Mouse (Mus musculus) 3134 (cell line): ENCODE data around the gene Khsrp.

Source experiments
- DNase-seq: peaks from one replicate; pipeline ENCODE4 v3.0.0-alpha.2; 2011; ENCODE audit warnings: low spot score; ENCODE audit not compliant: insufficient read length; ENCODE audit errors: extremely low read depth

Gene Khsrp

DNA sequence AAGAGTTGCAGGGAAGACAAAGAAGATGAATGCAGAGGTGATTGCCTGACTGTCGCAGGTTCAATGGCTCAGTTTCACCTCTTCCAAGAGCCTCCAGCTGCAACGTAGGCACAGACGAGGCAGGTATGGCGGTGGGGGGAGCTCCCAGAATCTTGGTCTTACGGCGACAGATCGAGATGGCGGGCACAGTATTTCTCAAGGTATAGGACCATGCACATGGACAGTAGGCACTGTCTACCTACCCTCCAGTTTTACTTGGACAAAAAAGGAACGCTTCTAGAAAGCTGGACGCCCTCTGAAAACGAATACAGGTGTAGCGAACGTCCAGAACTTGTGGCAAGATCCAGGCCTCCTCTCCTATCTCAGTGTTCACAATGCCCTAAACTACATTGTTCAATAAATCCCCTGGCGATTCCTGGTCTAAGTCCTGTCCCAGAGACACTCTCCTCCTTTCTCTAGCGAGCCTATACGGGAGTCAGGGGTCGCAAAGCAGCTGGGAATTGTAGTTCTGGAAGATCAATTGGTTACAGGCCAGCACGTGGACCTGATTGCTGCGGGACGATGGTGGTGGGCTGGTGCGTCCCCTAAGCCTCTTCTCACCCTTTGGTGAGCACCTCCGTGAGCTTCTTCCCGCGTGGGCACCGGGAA, 41.7 kb downstream of the Khsrp start:
- no peak for DNase-seq

DNA sequence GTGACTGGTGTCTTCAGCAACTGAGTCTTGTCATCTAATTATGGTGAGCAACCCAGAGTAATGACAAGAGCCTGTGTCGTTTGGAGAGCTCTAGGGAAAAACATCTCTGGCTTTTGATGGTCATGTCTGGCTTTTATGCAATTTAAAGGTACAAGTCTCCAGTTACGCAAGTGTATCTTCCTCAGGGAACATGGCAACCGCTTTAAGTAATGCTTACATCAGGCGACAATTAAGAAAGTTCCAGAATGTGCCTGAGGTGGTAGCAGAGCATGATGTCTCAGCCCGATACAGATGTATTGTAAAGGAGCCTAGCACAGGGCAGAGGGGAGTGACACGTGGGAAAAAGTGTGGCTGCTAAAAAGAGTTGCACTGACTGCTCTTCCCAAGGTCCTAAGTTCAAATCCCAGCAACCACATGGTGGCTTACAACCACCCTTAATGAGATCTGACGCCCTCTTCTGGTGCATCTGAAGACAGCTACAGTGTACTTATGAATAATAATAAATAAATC, 42.3 kb downstream of the Khsrp start:
- no peak for DNase-seq

DNA sequence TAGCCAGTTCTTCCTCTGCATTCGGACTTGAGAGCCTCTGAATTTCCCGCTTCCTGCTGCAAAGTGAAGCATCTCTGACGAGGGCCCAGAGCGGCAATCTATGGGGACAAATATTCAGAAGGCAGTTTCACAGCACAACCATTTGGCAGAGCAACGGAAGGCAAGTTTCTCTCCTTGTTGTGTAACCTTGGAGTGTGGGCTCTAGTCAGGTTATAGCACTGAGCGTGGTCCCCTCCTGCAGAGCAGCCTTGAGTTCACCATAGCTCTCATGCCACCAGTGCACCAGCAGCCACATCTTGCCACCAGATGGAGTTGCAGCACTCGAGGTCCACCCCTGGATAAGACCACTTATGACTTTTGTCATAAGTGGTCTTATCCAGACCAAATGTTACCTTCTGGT, 42.9 kb downstream of the Khsrp start:
- no peak for DNase-seq

DNA sequence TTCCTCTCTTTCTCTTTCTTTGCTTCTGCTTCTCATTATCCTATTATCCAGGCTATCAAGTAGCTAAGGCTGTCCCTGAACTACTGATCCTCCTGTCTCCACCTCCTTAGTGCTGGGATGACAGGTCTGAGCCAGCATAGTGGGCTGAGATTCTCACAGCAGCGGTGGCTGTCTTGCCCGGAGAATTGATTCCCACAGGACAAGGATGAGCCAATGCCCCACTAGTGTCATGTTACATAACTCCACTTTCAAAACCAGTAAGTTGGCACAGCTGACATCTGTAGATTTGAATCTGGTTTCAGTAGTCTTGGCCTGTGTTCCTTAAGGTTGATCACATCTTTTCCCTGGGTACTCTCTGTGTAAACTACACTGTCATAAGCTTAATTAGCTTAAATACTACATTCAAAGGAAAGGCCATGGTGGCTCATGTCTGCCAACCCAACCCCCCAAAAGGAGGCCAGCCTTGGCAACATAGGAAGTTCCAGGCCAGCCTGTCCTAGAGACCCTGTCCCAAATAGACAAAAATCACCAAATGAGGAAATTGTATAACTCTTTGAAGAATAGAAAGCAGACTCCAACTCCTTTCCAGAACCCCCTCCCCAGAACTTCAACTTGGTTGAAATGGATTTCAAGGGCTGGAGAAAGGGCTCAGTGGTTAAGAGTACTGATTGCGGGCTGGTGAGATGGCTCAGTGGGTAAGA, 45.1 kb downstream of the Khsrp start:
- no peak for DNase-seq

DNA sequence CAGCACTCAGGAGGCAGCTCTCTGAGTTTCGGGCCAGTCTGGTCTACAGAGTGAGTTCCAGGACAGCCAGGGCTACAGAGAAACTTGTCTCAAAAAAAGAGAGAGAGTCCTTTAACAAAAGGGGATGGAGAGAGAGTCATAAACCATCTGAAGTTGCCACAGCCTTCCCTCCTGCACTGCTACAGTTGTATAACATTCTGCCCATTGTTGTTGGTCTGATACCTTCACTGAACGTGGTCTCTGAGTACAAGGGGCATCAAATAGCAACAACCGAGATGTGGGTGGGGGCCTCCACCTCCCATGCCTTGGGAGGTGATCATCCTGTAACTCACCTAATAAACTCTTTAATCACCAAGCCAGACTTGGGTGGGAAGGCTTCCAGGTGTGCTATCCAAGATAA, 45.7 kb downstream of the Khsrp start:
- DNase-seq, result no peak

DNA sequence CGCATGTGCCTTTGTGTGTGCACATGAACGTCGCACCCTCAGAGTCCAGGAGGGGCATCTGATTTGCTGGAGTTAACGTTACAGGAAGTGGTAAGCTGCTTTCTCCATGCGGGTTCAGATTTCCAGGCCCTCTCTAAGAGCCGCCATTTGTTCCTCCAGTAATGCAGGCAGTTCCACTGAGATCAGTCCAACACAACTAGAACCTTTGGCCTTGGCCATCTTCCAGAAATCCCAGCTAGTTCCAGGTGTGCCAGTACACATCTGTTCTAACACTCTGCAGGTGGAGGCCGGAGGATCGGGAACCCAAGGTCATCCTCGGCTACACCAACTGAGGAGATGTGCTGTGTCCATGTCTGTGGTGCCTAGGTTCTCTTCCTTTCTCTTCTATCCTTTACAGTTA, 46.4 kb downstream of the Khsrp start:
- DNase-seq, result no peak

DNA sequence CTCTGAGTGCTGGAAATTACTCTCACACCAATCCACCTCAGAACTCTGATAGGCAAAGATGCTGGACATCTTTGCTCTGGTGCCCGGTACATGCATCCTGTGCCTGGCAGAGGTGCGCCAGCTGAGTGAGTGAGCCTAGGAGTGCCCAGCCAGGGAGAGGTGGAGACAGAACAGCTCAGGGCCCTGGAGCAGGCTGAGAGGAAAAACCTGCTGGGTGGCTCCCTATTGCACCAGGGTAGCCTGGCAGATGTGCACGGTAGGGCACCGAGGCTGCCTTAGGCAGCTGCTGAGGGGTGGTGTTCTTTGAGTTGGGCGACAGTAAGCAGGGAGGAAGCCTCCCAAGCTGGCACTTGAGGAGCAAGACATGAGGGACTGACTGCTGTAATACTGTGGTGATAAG, 49.3 kb downstream of the Khsrp start, which contains the start of gene Acer1:
TSS of gene Acer1 (minus strand) at position 114 of the 400 bp plus-strand sequence.
- DNase-seq, result no peak

DNA sequence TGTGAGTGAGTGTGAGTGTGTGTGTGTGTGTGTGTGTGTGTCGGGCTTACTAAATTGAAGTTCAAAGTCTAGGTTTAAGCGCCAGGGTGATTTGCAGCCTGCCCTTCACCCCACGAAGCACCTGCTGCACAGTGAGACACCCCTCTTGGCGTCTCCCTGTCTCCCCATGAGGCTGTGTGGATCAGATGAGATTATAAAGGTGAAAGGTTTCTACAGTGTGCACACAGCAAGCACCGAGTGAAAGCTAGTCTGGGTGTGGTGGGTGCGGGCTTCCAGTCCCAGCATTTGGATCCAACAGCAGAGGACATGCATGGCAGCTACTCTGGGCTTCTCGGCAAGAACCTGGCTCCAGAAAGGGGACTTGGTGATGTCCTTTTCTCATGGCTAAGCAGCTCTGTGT, 50.3 kb downstream of the Khsrp start:
- DNase-seq, result no peak

DNA sequence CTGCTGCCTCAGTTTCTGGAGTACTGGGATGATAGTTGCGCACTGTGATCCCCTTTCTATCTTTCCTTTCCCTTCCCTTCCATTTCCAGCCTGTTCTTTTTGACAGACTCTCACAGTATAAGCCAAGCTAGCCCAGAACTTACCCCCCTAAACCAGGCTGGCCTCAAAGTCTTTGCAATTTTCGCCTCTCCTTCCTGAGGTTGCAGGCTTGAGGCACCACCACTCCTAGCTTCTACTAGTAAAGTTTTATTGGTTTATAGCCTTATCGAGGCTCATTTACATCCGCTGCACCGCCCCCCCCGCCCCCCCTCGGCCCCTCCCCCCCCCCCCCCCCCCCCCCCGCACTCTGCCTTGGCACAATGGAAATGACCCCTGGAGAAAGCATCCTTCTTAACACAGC, 51.8 kb downstream of the Khsrp start:
- no peak for DNase-seq

DNA sequence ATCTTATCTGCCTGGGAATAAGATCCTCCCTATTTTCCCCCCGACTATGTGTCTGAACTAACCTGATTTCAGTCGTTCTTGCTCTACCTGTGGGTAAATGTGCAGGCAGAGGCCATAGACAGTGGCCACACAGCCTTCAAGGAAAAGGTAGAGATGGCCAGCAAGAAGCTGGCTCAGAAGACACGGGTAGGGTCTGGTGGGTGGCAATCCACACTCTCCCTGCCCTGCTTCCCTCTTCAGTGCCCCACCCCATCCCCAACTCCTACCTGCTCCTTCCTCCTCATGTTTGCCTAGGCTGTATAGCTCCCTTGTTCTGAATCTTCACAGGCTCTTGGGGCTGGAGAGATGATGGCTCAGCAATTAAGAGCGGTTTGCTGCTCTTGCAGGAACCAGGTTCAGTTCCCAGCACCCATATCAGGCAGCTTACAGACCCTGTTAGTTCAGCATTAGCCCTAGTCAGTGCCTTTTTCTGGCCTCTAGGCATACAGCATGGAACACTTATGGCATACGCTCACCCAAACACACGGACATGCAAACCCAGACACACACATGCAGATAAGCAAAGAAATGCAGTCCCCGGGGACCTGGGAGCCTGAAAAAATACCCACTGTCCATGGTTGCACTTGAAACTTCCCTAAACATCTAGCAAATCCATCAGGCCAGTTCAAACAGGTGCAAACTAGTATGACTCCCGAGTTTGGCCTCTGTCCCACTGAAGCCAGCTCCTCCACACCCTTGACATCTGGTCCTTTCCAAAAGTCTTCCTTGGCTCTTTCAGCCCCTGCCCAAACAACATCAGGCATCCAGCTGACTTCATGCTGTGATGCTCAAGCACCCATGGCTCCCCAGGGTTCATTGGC, 54.6 kb downstream of the Khsrp start:
- DNase-seq, result no peak

DNA sequence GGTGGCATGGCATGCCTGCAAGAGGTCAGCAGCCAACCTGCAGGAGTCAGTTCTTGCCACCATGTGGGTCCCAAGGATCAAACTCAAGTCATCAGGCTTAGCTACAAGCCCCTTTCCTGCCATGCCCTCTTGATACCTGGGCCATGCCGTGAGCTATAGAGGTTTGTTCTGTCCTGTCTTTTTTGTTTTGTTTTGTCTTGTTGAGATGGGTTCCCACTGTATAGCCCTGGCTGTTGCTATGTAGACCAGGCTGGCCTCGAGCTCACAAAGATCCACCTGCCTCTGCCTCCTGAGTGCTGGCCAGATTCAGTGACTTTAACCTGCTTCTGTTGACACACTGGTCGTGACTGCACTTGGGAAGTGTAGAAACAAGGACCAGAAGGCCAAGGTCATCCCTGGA, 55.9 kb downstream of the Khsrp start:
- DNase-seq, result no peak

DNA sequence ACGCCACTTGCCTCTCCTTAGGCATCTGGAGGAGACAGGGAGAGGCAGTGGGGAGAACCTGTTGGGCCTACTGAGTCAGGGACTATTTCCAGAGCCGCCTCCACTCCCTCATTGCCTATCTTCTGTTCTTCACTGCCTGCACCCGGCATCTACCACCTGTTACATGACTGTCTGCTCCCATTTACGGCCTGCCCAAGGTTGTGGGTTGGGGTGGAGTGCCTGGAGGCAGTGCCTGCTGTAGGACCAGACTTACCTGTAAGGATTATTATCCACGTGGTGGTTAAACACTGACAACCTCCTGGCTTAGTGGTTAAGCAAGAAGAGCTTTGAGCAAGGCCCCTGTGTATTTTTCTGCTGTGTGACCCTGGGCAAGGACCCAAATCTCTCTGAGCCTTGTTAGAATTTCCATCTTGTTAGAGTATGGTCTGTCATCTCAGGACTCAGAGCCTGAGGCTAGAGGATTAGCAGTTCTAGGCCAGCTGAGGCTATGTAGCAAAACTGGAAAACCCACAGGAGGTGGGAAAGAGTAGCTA, 56.5 kb downstream of the Khsrp start:
- no peak for DNase-seq

DNA sequence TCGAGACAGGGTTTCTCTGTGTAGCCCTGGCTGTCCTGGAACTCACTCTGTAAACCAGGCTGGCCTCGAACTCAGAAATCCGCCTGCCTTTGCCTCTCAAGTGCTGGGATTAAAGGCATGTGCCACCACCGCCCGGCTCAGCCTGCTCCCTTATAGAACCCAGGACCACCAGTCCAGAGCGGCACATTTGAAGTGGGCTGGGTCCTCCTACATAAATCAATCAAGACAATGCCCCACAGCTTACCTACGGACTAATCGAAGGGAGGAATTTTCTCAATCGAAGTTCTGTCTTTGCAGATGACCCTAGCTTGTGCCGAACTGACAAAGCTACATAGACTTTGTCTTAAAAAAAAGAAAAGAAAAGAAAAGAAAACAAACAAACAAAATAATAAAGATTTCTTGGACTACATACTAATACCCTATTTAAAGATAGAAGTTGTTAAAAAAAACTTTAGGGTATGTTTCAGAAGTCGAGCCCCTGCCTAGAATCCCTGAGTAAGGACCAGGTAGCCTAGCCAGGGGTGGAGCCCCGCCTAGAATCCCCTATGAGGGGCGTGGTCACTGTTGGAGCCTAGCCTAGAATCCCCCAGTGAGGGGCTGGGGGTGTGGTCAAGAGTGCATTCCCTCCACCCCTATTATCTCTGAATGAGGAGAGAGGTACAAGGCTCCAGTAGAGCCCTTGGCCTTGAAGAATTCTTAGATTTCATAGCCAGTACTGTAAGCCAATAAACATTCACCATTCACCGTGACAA, 57.2 kb downstream of the Khsrp start:
- no peak for DNase-seq
